Mouse (Mus musculus) brain, embryonic 18.5 days (tissue): ENCODE data around the gene Spint2.
A peak's percentile ranks its signal among the peaks of the same experiment; 100 is the strongest.

ENCODE experiments used
- DNase-seq: peaks from one replicate; pipeline ENCODE4 v3.0.0-alpha.2; 2012; ENCODE audit warnings: low read depth, low spot score

Gene Spint2

GRCm38 (mm10) chr7:29304463-29305262 is 23.0 kb upstream of the Spint2 start:
- no peak for DNase-seq

- DNase-seq: peak; percentile 93
Observed at GRCm38 (mm10) chr7:29303738-29304462, 22.2 kb upstream of the Spint2 start, which contains the start of gene Dpf1. Gene Dpf1, plus strand, starts transcription at chr7:29303951.

GRCm38 (mm10) chr7:29302641-29303040 is 20.9 kb upstream of the Spint2 start:
- DNase-seq: no peak

GRCm38 (mm10) chr7:29301127-29301566 is 19.4 kb upstream of the Spint2 start:
- DNase-seq: no peak

- DNase-seq: no peak
Observed at GRCm38 (mm10) chr7:29296998-29297397, 15.3 kb upstream of the Spint2 start.

- DNase-seq: no peak
Observed at GRCm38 (mm10) chr7:29295861-29296647, 14.3 kb upstream of the Spint2 start.

- DNase-seq: no peak
Observed at GRCm38 (mm10) chr7:29294111-29294761, 12.5 kb upstream of the Spint2 start.

GRCm38 (mm10) chr7:29293131-29294065 is 11.7 kb upstream of the Spint2 start:
- DNase-seq: no peak

- no peak for DNase-seq
Observed at GRCm38 (mm10) chr7:29292458-29293098, 10.9 kb upstream of the Spint2 start.

- no peak for DNase-seq
Observed at GRCm38 (mm10) chr7:29291616-29292457, 10.1 kb upstream of the Spint2 start.

- DNase-seq: no peak
Observed at GRCm38 (mm10) chr7:29290691-29291485, 9.2 kb upstream of the Spint2 start.

- no peak for DNase-seq
Observed at GRCm38 (mm10) chr7:29289856-29290255, 8.1 kb upstream of the Spint2 start.

- DNase-seq: no peak
Observed at GRCm38 (mm10) chr7:29288942-29289638, 7.4 kb upstream of the Spint2 start, which contains the start of gene Ppp1r14a. Gene Ppp1r14a, plus strand, starts transcription at chr7:29289308.

- DNase-seq: no peak
Observed at GRCm38 (mm10) chr7:29288079-29288478, 6.4 kb upstream of the Spint2 start.

- no peak for DNase-seq
Observed at GRCm38 (mm10) chr7:29287481-29287880, 5.8 kb upstream of the Spint2 start.

- no peak for DNase-seq
Observed at GRCm38 (mm10) chr7:29284523-29284922, 2.8 kb upstream of the Spint2 start.

- DNase-seq: no peak
Observed at GRCm38 (mm10) chr7:29283876-29284275, 2.2 kb upstream of the Spint2 start.
